Mouse (Mus musculus): Measurements from ENCODE around the gene Fads6. TPM values are rescaled to one million over a fixed set of nuclear protein-coding genes. Genes with fewer than 3 reads are reported as not detected.

The Fads6 gene
- total RNA-seq, 2 experiments from 2014 or later = 2.2 to 2.4 TPM

Small RNA genes within 50 kb of the gene (microRNA-seq; reads per million reads assigned to microRNA genes)
- gene Gm25837 = 0 reads per million in 2 experiments

Other genes starting within 250 kb of the Fads6 start
- gene Cd300ld3, start 249.3 kb downstream of the Fads6 start, total RNA-seq (2021) = 10 to 100 TPM; 11.4 TPM
- gene Cd300e, start 235.5 kb downstream of the Fads6 start, total RNA-seq (2021) = under 1 TPM; 0.25 to 0.39 TPM
- 1 to 10 TPM in 1 of 2 experiments, under 1 TPM in 1; 0.50 to 1.2 TPM for gene Rab37, start 206.2 kb downstream of the Fads6 start, total RNA-seq (2021)
- gene Cd300lf, start 163.7 kb downstream of the Fads6 start, total RNA-seq (2021) = under 1 TPM in 1 of 2 experiments, not detected in 1; 0.36 TPM
- gene Slc9a3r1, start 134.3 kb downstream of the Fads6 start, total RNA-seq (2021) = 1 to 10 TPM; 7.7 to 9.1 TPM
- 10 to 100 TPM; 10.9 to 12.9 TPM for gene Tmem104, start 110.2 kb downstream of the Fads6 start, total RNA-seq (2021)
- 10 to 100 TPM; 20.7 to 25.1 TPM for gene Nat9, start 109.8 kb downstream of the Fads6 start, total RNA-seq (2021)
- gene Grin2c, start 30.4 kb downstream of the Fads6 start, total RNA-seq (2021) = under 1 TPM; 0.27 to 0.41 TPM
- gene Fdxr, start 20.6 kb downstream of the Fads6 start, total RNA-seq (2021) = 10 to 100 TPM in 1 of 2 experiments, 1 to 10 TPM in 1; 9.8 to 10.1 TPM
- gene Otop2, start 9.5 kb upstream of the Fads6 start, total RNA-seq (2021) = not detected
- gene Ush1g, start 24.4 kb upstream of the Fads6 start, total RNA-seq (2021) = under 1 TPM in 1 of 2 experiments, not detected in 1; 0.10 TPM
- gene Otop3, start 37.1 kb upstream of the Fads6 start, total RNA-seq (2021) = not detected
- gene Hid1, start 70.1 kb upstream of the Fads6 start, total RNA-seq (2021) = 1 to 10 TPM; 2.4 to 3.6 TPM
- 1 to 10 TPM; 4.4 to 4.5 TPM for gene Cdr2l, start 84.3 kb upstream of the Fads6 start, total RNA-seq (2021)
- 100 to 1,000 TPM; 140 to 166 TPM for gene Mrpl58, start 106.1 kb upstream of the Fads6 start, total RNA-seq (2021)
- gene Atp5h, start 122.3 kb upstream of the Fads6 start, total RNA-seq (2021) = 1,000 to 10,000 TPM; 2,170 to 2,492 TPM
- gene Kctd2, start 122.5 kb upstream of the Fads6 start, total RNA-seq (2021) = 10 to 100 TPM; 30.1 to 31.0 TPM
- not detected for gene Trim80, start 142.9 kb upstream of the Fads6 start, total RNA-seq (2021)
- gene Slc16a5, start 164.8 kb upstream of the Fads6 start, total RNA-seq (2021) = under 1 TPM in 1 of 2 experiments, not detected in 1; 0.36 TPM
- gene Armc7, start 178.0 kb upstream of the Fads6 start, total RNA-seq (2021) = 1 to 10 TPM; 1.8 to 1.9 TPM
- 10 to 100 TPM; 11.5 to 16.6 TPM for gene Nt5c, start 194.2 kb upstream of the Fads6 start, total RNA-seq (2021)
- gene Jpt1, start 216.7 kb upstream of the Fads6 start, total RNA-seq (2021) = 100 to 1,000 TPM; 114 to 148 TPM
- gene Sumo2, start 238.6 kb upstream of the Fads6 start, total RNA-seq (2021) = 100 to 1,000 TPM; 160 to 170 TPM